Mouse (Mus musculus) kidney, adult 2 months (tissue): ENCODE measurements at regions not wholly inside any gene's neighbourhood (a gene's known extent, or its start where the extent isn't known, plus 50 kb on each side); places are given as distances from the start of the nearest gene placed in this dataset.

Experiments used
- CTCF ChIP-seq: fragments of 200-500 bp; conservative IDR thresholded peaks from 2 replicates; pipeline ENCODE4 v1.5.1; 2011; ENCODE audit warnings: low read depth, mild to moderate bottlenecking, control low read depth, low read length, moderate library complexity, mixed read lengths; ENCODE audit not compliant: insufficient read depth, insufficient read length
- POLR2A ChIP-seq: fragments of 200-500 bp; IDR thresholded peaks from one replicate; pipeline ENCODE4 v1.6.1; 2011; ENCODE audit warnings: low read depth, low read length, control low read depth

- TF ChIP-seq CTCF: no peak
- TF ChIP-seq POLR2A: no peak
These were observed 64.1 kb upstream of the Armc2 start for GRCm38 (mm10) chr10:42082227-42082840.
